Mouse (Mus musculus) ES-CJ7 (cell line): ENCODE measurements at regions not wholly inside any gene's neighbourhood (a gene's known extent, or its start where the extent isn't known, plus 50 kb on each side); places are given as distances from the start of the nearest gene placed in this dataset.

Experiments
- DNase-seq: peaks from one replicate; pipeline ENCODE4 v3.0.0; 2011; ENCODE audit warnings: low read depth, low spot score

DNA sequence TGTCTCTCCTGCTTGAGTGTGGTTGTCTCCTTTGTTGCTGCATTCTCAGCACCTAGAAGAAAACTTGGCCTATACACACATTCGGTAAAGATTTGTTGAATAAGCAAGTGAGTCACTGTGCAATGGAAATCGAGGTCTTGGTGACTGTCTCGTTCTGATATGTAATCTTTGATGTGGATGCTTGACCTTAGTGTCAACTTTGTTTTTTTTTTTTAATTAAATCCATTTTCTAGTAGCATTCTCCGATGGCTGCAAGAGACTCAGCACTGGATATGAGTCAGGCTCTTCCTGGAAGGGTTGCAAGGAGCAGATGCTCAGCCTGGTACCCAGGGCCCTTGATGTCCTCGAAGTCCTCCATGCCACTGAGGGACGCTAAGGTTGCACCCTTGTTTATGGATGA, 50.9 kb upstream of the Ampd3 start:
- no peak for DNase-seq
